Mouse (Mus musculus) liver, embryonic 18 days (tissue): ENCODE measurements around the gene Txndc9. TPM values are rescaled to one million over a fixed set of nuclear protein-coding genes. Genes with fewer than 3 reads are reported as not detected.

ENCODE experiments used
- polyA plus RNA-seq: library from polyadenylated mRNA; depleted of rRNA; stranded (reverse); fragments of >200 nt; gene quantifications from 2 replicates; pipeline ENCODE4 v1.2.3, GENCODE M21; 2012; rRNA removed

Txndc9 gene
- polyA plus RNA-seq: 20.1 and 22.3 TPM in 2 replicates

GRCm38 (mm10) chr1:37997867-37998266, at the start of gene Txndc9, which contains the start of gene Eif5b:
Gene Txndc9, minus strand, starts transcription at chr1:37997893.
Gene Eif5b, plus strand, starts transcription at chr1:37998010.

DNA sequence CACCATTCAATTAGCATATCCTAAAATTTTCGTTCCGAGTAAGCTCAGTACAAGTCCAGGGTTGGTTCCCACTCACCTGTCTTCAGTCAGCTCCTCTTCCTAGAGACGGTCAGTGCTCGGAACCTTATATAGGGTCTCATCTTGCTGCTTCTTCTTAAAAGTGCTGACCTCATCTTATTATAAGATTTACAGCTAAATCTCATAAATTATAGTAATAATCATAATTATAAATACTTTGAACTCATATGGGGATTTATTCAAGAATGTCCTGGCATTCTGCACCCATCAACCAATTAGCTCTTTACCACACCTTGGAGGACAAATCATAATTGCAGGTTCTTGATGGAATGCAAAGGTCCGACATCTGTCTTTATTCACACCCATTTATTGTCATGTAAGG, 40.0 kb downstream of the Txndc9 start, which contains the start of gene Lyg1:
TSS of gene Lyg1 (minus strand) at position 101 of the 400 bp plus-strand sequence.

Other genes with a start within 250 kb of the Txndc9 start
- gene Tsga10, start 131.5 kb downstream of the Txndc9 start, polyA plus RNA-seq: 0.87 and 0.99 TPM in 2 replicates
- gene Lipt1, start 126.2 kb downstream of the Txndc9 start, polyA plus RNA-seq: 4.2 and 4.4 TPM in 2 replicates
- 18.1 and 20.0 TPM in 2 replicates for gene Mitd1, start 107.5 kb downstream of the Txndc9 start, polyA plus RNA-seq
- 73.8 and 74.9 TPM in 2 replicates for gene Mrpl30, start 107.4 kb downstream of the Txndc9 start, polyA plus RNA-seq
- not detected in 2 replicates for gene Lyg2, start 81.4 kb downstream of the Txndc9 start, polyA plus RNA-seq
- not detected in 2 replicates for gene Lyg1, start 40.1 kb downstream of the Txndc9 start, polyA plus RNA-seq
- gene Eif5b, start 117 bp upstream of the Txndc9 start, polyA plus RNA-seq: 14.5 and 14.7 TPM in 2 replicates
- 11.7 and 12.9 TPM in 2 replicates for gene Rev1, start 131.9 kb upstream of the Txndc9 start, polyA plus RNA-seq